Mouse (Mus musculus): ENCODE measurements around the gene AC129217.1. TPM values are rescaled to one million over a fixed set of nuclear protein-coding genes. Genes with fewer than 3 reads are reported as not detected.

AC129217.1 gene
- polyA plus RNA-seq, 1 experiment from 2014 or later: not detected

Other genes starting within 250 kb of the AC129217.1 start
- gene Slc22a8, start 238.5 kb upstream of the AC129217.1 start, polyA plus RNA-seq (2015; fragmentation: Illumina TruSeq; extraction: RNeasy Lipid Tissue Mini Kit (QIAGEN cat#74804); ENCODE audit: low read depth, low replicate concordance): 13.3 TPM
- 2.3 TPM for gene Slc22a6, start 211.7 kb upstream of the AC129217.1 start, polyA plus RNA-seq (2015; fragmentation: Illumina TruSeq; extraction: RNeasy Lipid Tissue Mini Kit (QIAGEN cat#74804); ENCODE audit: low read depth, low replicate concordance)
- gene Chrm1, start 166.0 kb upstream of the AC129217.1 start, polyA plus RNA-seq (2015; fragmentation: Illumina TruSeq; extraction: RNeasy Lipid Tissue Mini Kit (QIAGEN cat#74804); ENCODE audit: low read depth, low replicate concordance): 78.9 TPM
- gene Slc3a2, start 106.4 kb upstream of the AC129217.1 start, polyA plus RNA-seq (2015; fragmentation: Illumina TruSeq; extraction: RNeasy Lipid Tissue Mini Kit (QIAGEN cat#74804); ENCODE audit: low read depth, low replicate concordance): 155 TPM
- 52.0 TPM for gene Wdr74, start 93.9 kb upstream of the AC129217.1 start, polyA plus RNA-seq (2015; fragmentation: Illumina TruSeq; extraction: RNeasy Lipid Tissue Mini Kit (QIAGEN cat#74804); ENCODE audit: low read depth, low replicate concordance)
- not detected for gene 1700092M07Rik, start 89.1 kb upstream of the AC129217.1 start, polyA plus RNA-seq (2015; fragmentation: Illumina TruSeq; extraction: RNeasy Lipid Tissue Mini Kit (QIAGEN cat#74804); ENCODE audit: low read depth, low replicate concordance)
- gene Stx5a, start 88.4 kb upstream of the AC129217.1 start, polyA plus RNA-seq (2015; fragmentation: Illumina TruSeq; extraction: RNeasy Lipid Tissue Mini Kit (QIAGEN cat#74804); ENCODE audit: low read depth, low replicate concordance): 93.3 TPM
- 89.5 TPM for gene Nxf1, start 72.7 kb upstream of the AC129217.1 start, polyA plus RNA-seq (2015; fragmentation: Illumina TruSeq; extraction: RNeasy Lipid Tissue Mini Kit (QIAGEN cat#74804); ENCODE audit: low read depth, low replicate concordance)
- 109 TPM for gene Tmem223, start 58.8 kb upstream of the AC129217.1 start, polyA plus RNA-seq (2015; fragmentation: Illumina TruSeq; extraction: RNeasy Lipid Tissue Mini Kit (QIAGEN cat#74804); ENCODE audit: low read depth, low replicate concordance)
- 11.0 TPM for gene Tmem179b, start 55.3 kb upstream of the AC129217.1 start, polyA plus RNA-seq (2015; fragmentation: Illumina TruSeq; extraction: RNeasy Lipid Tissue Mini Kit (QIAGEN cat#74804); ENCODE audit: low read depth, low replicate concordance)
- gene Taf6l, start 43.4 kb upstream of the AC129217.1 start, polyA plus RNA-seq (2015; fragmentation: Illumina TruSeq; extraction: RNeasy Lipid Tissue Mini Kit (QIAGEN cat#74804); ENCODE audit: low read depth, low replicate concordance): 12.2 TPM
- 206 TPM for gene Polr2g, start 31.2 kb upstream of the AC129217.1 start, polyA plus RNA-seq (2015; fragmentation: Illumina TruSeq; extraction: RNeasy Lipid Tissue Mini Kit (QIAGEN cat#74804); ENCODE audit: low read depth, low replicate concordance)
- 4.3 TPM for gene Zbtb3, start 27.2 kb upstream of the AC129217.1 start, polyA plus RNA-seq (2015; fragmentation: Illumina TruSeq; extraction: RNeasy Lipid Tissue Mini Kit (QIAGEN cat#74804); ENCODE audit: low read depth, low replicate concordance)
- gene Ttc9c, start 10.4 kb upstream of the AC129217.1 start, polyA plus RNA-seq (2015; fragmentation: Illumina TruSeq; extraction: RNeasy Lipid Tissue Mini Kit (QIAGEN cat#74804); ENCODE audit: low read depth, low replicate concordance): 38.9 TPM
- 102 TPM for gene Hnrnpul2, start 9.8 kb upstream of the AC129217.1 start, polyA plus RNA-seq (2015; fragmentation: Illumina TruSeq; extraction: RNeasy Lipid Tissue Mini Kit (QIAGEN cat#74804); ENCODE audit: low read depth, low replicate concordance)
- 92.5 TPM for gene Bscl2, start 7.7 kb downstream of the AC129217.1 start, polyA plus RNA-seq (2015; fragmentation: Illumina TruSeq; extraction: RNeasy Lipid Tissue Mini Kit (QIAGEN cat#74804); ENCODE audit: low read depth, low replicate concordance)
- 191 TPM for gene Gng3, start 9.4 kb downstream of the AC129217.1 start, polyA plus RNA-seq (2015; fragmentation: Illumina TruSeq; extraction: RNeasy Lipid Tissue Mini Kit (QIAGEN cat#74804); ENCODE audit: low read depth, low replicate concordance)
- gene Lrrn4cl, start 21.0 kb downstream of the AC129217.1 start, polyA plus RNA-seq (2015; fragmentation: Illumina TruSeq; extraction: RNeasy Lipid Tissue Mini Kit (QIAGEN cat#74804); ENCODE audit: low read depth, low replicate concordance): 0.82 TPM
- 140 TPM for gene Ubxn1, start 41.7 kb downstream of the AC129217.1 start, polyA plus RNA-seq (2015; fragmentation: Illumina TruSeq; extraction: RNeasy Lipid Tissue Mini Kit (QIAGEN cat#74804); ENCODE audit: low read depth, low replicate concordance)
- gene Uqcc3, start 51.1 kb downstream of the AC129217.1 start, polyA plus RNA-seq (2015; fragmentation: Illumina TruSeq; extraction: RNeasy Lipid Tissue Mini Kit (QIAGEN cat#74804); ENCODE audit: low read depth, low replicate concordance): 52.0 TPM
- gene Lbhd1, start 54.0 kb downstream of the AC129217.1 start, polyA plus RNA-seq (2015; fragmentation: Illumina TruSeq; extraction: RNeasy Lipid Tissue Mini Kit (QIAGEN cat#74804); ENCODE audit: low read depth, low replicate concordance): 15.7 TPM
- not detected for gene Gm49403, start 54.2 kb downstream of the AC129217.1 start, polyA plus RNA-seq (2015; fragmentation: Illumina TruSeq; extraction: RNeasy Lipid Tissue Mini Kit (QIAGEN cat#74804); ENCODE audit: low read depth, low replicate concordance)
- gene 1810009A15Rik, start 59.1 kb downstream of the AC129217.1 start, polyA plus RNA-seq (2015; fragmentation: Illumina TruSeq; extraction: RNeasy Lipid Tissue Mini Kit (QIAGEN cat#74804); ENCODE audit: low read depth, low replicate concordance): 47.2 TPM
- gene Gm49416, start 59.2 kb downstream of the AC129217.1 start, polyA plus RNA-seq (2015; fragmentation: Illumina TruSeq; extraction: RNeasy Lipid Tissue Mini Kit (QIAGEN cat#74804); ENCODE audit: low read depth, low replicate concordance): not detected
- 12.2 TPM for gene Ints5, start 63.2 kb downstream of the AC129217.1 start, polyA plus RNA-seq (2015; fragmentation: Illumina TruSeq; extraction: RNeasy Lipid Tissue Mini Kit (QIAGEN cat#74804); ENCODE audit: low read depth, low replicate concordance)
- gene Ganab, start 68.3 kb downstream of the AC129217.1 start, polyA plus RNA-seq (2015; fragmentation: Illumina TruSeq; extraction: RNeasy Lipid Tissue Mini Kit (QIAGEN cat#74804); ENCODE audit: low read depth, low replicate concordance): 81.9 TPM
- gene B3gat3, start 90.6 kb downstream of the AC129217.1 start, polyA plus RNA-seq (2015; fragmentation: Illumina TruSeq; extraction: RNeasy Lipid Tissue Mini Kit (QIAGEN cat#74804); ENCODE audit: low read depth, low replicate concordance): 219 TPM
- gene Rom1, start 99.6 kb downstream of the AC129217.1 start, polyA plus RNA-seq (2015; fragmentation: Illumina TruSeq; extraction: RNeasy Lipid Tissue Mini Kit (QIAGEN cat#74804); ENCODE audit: low read depth, low replicate concordance): 10.4 TPM
- 10.3 TPM for gene Eml3, start 99.8 kb downstream of the AC129217.1 start, polyA plus RNA-seq (2015; fragmentation: Illumina TruSeq; extraction: RNeasy Lipid Tissue Mini Kit (QIAGEN cat#74804); ENCODE audit: low read depth, low replicate concordance)
- gene Mta2, start 112.1 kb downstream of the AC129217.1 start, polyA plus RNA-seq (2015; fragmentation: Illumina TruSeq; extraction: RNeasy Lipid Tissue Mini Kit (QIAGEN cat#74804); ENCODE audit: low read depth, low replicate concordance): 42.2 TPM
- 16.9 TPM for gene Tut1, start 124.1 kb downstream of the AC129217.1 start, polyA plus RNA-seq (2015; fragmentation: Illumina TruSeq; extraction: RNeasy Lipid Tissue Mini Kit (QIAGEN cat#74804); ENCODE audit: low read depth, low replicate concordance)
- gene Eef1g, start 137.3 kb downstream of the AC129217.1 start, polyA plus RNA-seq (2015; fragmentation: Illumina TruSeq; extraction: RNeasy Lipid Tissue Mini Kit (QIAGEN cat#74804); ENCODE audit: low read depth, low replicate concordance): 367 TPM
- gene Ahnak, start 159.5 kb downstream of the AC129217.1 start, polyA plus RNA-seq (2015; fragmentation: Illumina TruSeq; extraction: RNeasy Lipid Tissue Mini Kit (QIAGEN cat#74804); ENCODE audit: low read depth, low replicate concordance): 5.2 TPM